Mouse (Mus musculus): ENCODE results near the gene Sugp2.
A peak's percentile ranks its signal among the peaks of the same experiment; 100 is the strongest.

Gene Sugp2

GRCm38 (mm10) chr8:70283136-70284077, 49.4 kb downstream of the Sugp2 start:
- DNase-seq: no peak

- no peak for DNase-seq
These were observed 50.4 kb downstream of the Sugp2 start for GRCm38 (mm10) chr8:70284421-70284820.

- no peak for DNase-seq
These were observed 51.3 kb downstream of the Sugp2 start for GRCm38 (mm10) chr8:70285304-70285703.

- peak in 1 of 2 experiments; percentile 19 for DNase-seq
These were observed 52.7 kb downstream of the Sugp2 start for GRCm38 (mm10) chr8:70286737-70287136.

- DNase-seq: no peak
These were observed 60.0 kb downstream of the Sugp2 start for GRCm38 (mm10) chr8:70293988-70294405.

- DNase-seq: no peak
These were observed 66.9 kb downstream of the Sugp2 start for GRCm38 (mm10) chr8:70300881-70301280.

- peak; percentile 85 to 90 for DNase-seq
These were observed 68.4 kb downstream of the Sugp2 start, which contains the start of the genes Ddx49 and Cope for GRCm38 (mm10) chr8:70302358-70302890. Gene Ddx49, minus strand, starts transcription at chr8:70302489. Gene Cope, plus strand, starts transcription at chr8:70302518.

- DNase-seq: no peak
These were observed 68.9 kb downstream of the Sugp2 start for GRCm38 (mm10) chr8:70302901-70303300.

GRCm38 (mm10) chr8:70309311-70309710, 75.3 kb downstream of the Sugp2 start:
- DNase-seq: no peak

- no peak for DNase-seq
These were observed 79.4 kb downstream of the Sugp2 start for GRCm38 (mm10) chr8:70313399-70313798.

GRCm38 (mm10) chr8:70315624-70316510, 81.8 kb downstream of the Sugp2 start, which contains the start of gene Cers1:
Gene Cers1, plus strand, starts transcription at chr8:70315775.
- peak in 1 of 2 experiments; percentile 34 for DNase-seq

- DNase-seq: no peak
These were observed 82.8 kb downstream of the Sugp2 start for GRCm38 (mm10) chr8:70316511-70317504.

- no peak for DNase-seq
These were observed 83.8 kb downstream of the Sugp2 start for GRCm38 (mm10) chr8:70317872-70318271.

GRCm38 (mm10) chr8:70323716-70324115, 89.7 kb downstream of the Sugp2 start:
- no peak for DNase-seq

- DNase-seq: no peak
These were observed 93.5 kb downstream of the Sugp2 start for GRCm38 (mm10) chr8:70327512-70327911.

- no peak for DNase-seq
These were observed 95.3 kb downstream of the Sugp2 start, which contains the start of gene Gdf1 for GRCm38 (mm10) chr8:70329124-70329834. Gene Gdf1, plus strand, starts transcription at chr8:70329817.
